Mouse (Mus musculus) heart, embryonic 13.5 days (tissue): ENCODE results near the gene Gm428. TPM values are rescaled to one million over a fixed set of nuclear protein-coding genes. Genes with fewer than 3 reads are reported as not detected.
"Not testable (repeated sequence)": the region's sequence is repeated elsewhere in the genome, so short reads cannot be mapped to it uniquely, and the experiment has no call there.

Experiments used
- ATAC-seq: fragments of 200-750 bp; cut with Nextera tagmentation; 2 replicates; pipeline ENCODE4 v1.8.0; 2017; ENCODE audit warnings: moderate TSS enrichment; ENCODE audit not compliant: insufficient number of reproducible peaks, low FRiP score, low TSS enrichment; ENCODE audit errors: extremely low read depth
- H3K27ac ChIP-seq: fragments of 300-500 bp; sonication (generic); replicated peaks from 2 replicates; pipeline ENCODE4 v1.5.1; 2015; ENCODE audit warnings: moderate library complexity, mild to moderate bottlenecking, inconsistent platforms
- H3K27me3 ChIP-seq: fragments of 300-500 bp; sonication (generic); replicated peaks from 2 replicates; pipeline ENCODE4 v1.6.1; 2015; ENCODE audit warnings: mild to moderate bottlenecking, inconsistent platforms
- H3K36me3 ChIP-seq: fragments of 300-500 bp; sonication (generic); 2 replicates; pipeline ENCODE4 v1.6.1; 2015; ENCODE audit warnings: mild to moderate bottlenecking, inconsistent platforms
- H3K4me1 ChIP-seq: fragments of 300-500 bp; sonication (generic); 2 replicates; pipeline ENCODE4 v1.6.1; 2015; ENCODE audit warnings: inconsistent platforms
- H3K4me2 ChIP-seq: fragments of 300-500 bp; sonication (generic); 2 replicates; pipeline ENCODE4 v1.6.1; 2015; ENCODE audit warnings: inconsistent platforms, mild to moderate bottlenecking, moderate library complexity
- H3K4me3 ChIP-seq: fragments of 300-500 bp; sonication (generic); 2 replicates; pipeline ENCODE4 v1.5.1; 2015; ENCODE audit warnings: moderate library complexity, mild to moderate bottlenecking, inconsistent platforms
- H3K9ac ChIP-seq: fragments of 300-500 bp; sonication (generic); 2 replicates; pipeline ENCODE4 v1.6.1; 2015; ENCODE audit warnings: inconsistent platforms, mild to moderate bottlenecking, moderate library complexity
- H3K9me3 ChIP-seq: fragments of 300-500 bp; sonication (generic); 2 replicates; pipeline ENCODE4 v1.6.1; 2016; ENCODE audit warnings: inconsistent platforms
- WGBS: fragments of 180-500 bp; shearing (Covaris S2); methylation state at CpG from one replicate; pipeline ENCODE4 v1.1.7; 2015; ENCODE audit warnings: mixed read lengths; 5-methylcytosine and 5-hydroxymethylcytosine counted together
- polyA plus RNA-seq: library from polyadenylated mRNA; unstranded; fragments of >200 nt; fragmentation: Nextera tagmentation; extraction: Ambion mirVana; gene quantifications from 2 replicates; pipeline ENCODE4 v1.2.1, GENCODE M21; 2015

Gm428 gene
- not detected in 2 replicates for polyA plus RNA-seq

DNA sequence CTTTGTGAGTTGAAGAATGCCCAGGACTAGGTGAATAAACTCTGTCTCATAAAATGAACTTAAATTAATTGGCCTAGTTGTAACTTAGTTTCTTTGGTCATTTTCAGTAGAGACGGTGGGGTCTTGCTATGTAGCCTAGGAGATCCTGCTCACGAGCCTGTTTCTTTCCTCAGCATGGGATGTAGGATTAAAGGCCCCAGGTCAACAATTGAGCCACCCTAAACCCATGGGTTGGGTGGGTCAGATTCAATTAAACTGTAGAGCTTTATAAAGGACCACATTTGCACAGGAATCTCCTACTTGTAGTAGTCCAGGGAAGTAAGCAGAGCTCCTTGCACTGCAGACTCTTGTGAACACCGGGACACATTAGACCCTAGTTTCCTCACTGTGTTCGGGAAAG lies at the start of gene Gm428:
Gm428 (plus strand) TSS at position 301 of the 400 bp plus-strand sequence.
- 84% methylated on average over 2 of the region's 4 CpGs for WGBS
- H3K36me3 ChIP-seq, H3K27ac ChIP-seq, H3K27me3 ChIP-seq, H3K4me2 ChIP-seq, ATAC-seq, H3K4me3 ChIP-seq, H3K9me3 ChIP-seq, H3K4me1 ChIP-seq, H3K9ac ChIP-seq: not testable (repeated sequence)

GRCm38 (mm10) chr4:73637821-73638220 lies 45.5 kb upstream of the Gm428 start, which contains the start of gene Gm11236:
Gm11236 (plus strand) TSS chr4:73638121.
- H3K4me2 ChIP-seq, H3K4me3 ChIP-seq, H3K9ac ChIP-seq, H3K36me3 ChIP-seq, H3K27ac ChIP-seq, H3K4me1 ChIP-seq, ATAC-seq, H3K27me3 ChIP-seq, H3K9me3 ChIP-seq: not testable (repeated sequence)
- WGBS, result no CpG with 5 or more reads among the region's 4 CpGs

DNA sequence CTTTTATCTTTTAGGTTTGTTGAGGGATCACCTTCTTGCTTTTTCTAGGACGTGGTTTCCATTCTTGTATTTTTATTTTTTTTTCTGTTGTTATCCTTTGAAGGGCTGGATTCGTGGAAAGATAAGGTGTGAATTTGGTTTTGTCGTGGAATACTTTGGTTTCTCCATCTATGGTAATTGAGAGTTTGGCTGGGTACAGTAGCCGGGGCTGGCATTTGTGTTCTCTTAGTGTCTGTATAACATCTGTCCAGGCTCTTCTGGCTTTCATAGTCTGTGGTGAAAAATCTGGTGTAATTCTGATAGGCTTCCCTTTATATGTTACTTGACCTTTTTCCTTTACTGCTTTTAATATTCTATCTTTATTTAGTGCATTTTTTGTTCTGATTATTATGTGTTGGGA lies 21.5 kb upstream of the Gm428 start:
- H3K27me3 ChIP-seq, H3K4me2 ChIP-seq, ATAC-seq, H3K9me3 ChIP-seq, H3K36me3 ChIP-seq, H3K9ac ChIP-seq, H3K4me3 ChIP-seq, H3K27ac ChIP-seq, H3K4me1 ChIP-seq: not testable (repeated sequence)
- WGBS, result 56% methylated on average over 4 of the region's 4 CpGs

DNA sequence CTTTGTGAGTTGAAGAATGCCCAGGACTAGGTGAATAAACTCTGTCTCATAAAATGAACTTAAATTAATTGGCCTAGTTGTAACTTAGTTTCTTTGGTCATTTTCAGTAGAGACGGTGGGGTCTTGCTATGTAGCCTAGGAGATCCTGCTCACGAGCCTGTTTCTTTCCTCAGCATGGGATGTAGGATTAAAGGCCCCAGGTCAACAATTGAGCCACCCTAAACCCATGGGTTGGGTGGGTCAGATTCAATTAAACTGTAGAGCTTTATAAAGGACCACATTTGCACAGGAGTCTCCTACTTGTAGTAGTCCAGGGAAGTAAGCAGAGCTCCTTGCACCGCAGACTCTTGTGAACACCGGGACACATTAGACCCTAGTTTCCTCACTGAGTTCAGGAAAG lies 15.3 kb upstream of the Gm428 start, which contains the start of gene Gm11239:
Gm11239 (plus strand) TSS at position 301 of the 400 bp plus-strand sequence.
- H3K9me3 ChIP-seq, H3K27me3 ChIP-seq, H3K36me3 ChIP-seq, ATAC-seq, H3K9ac ChIP-seq, H3K27ac ChIP-seq, H3K4me1 ChIP-seq, H3K4me3 ChIP-seq, H3K4me2 ChIP-seq: not testable (repeated sequence)
- WGBS, result no CpG with 5 or more reads among the region's 4 CpGs

- H3K27ac ChIP-seq, result no peak overlapping the region
- no peaks in the 10 kb centered on the region for H3K4me1 ChIP-seq
- no peaks in the 10 kb centered on the region for H3K27me3 ChIP-seq
- H3K36me3 ChIP-seq, result no peaks in the 10 kb centered on the region
- no peak overlapping the region for H3K4me3 ChIP-seq
- 70% methylated on average over 1 of the region's 1 CpGs for WGBS
- no peak for ATAC-seq
- H3K9me3 ChIP-seq, result peaks cover 5% of the 10 kb centered on the region; the same call in 1 of the 2 replicates
- H3K9ac ChIP-seq, result no peak overlapping the region
- H3K4me2 ChIP-seq, result no peak overlapping the region
Observed at GRCm38 (mm10) chr4:73718761-73719160, 35.4 kb downstream of the Gm428 start.

DNA sequence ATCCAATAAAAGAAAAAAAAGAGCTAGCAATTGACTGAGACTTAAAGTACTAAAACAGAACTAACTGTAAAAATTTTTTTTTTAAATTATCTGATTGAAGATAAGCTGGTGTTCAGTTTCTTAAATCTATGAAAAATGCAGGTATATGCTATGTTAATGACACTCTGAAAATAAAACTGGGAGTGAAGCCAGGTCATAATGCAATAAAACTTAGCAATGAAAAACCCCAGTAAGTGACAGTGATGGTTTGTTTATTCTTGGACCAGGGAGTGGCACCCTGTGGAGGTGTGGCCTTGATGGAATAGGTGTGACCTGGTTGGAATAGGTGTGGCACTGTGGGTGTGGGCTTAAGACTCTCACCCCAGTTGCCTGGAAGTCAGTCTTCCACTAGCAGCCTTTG lies 36.5 kb downstream of the Gm428 start:
- H3K36me3 ChIP-seq, result no peaks in the 10 kb centered on the region

More for the DNA sequence above, 36.5 kb downstream of the Gm428 start:
- Histone ChIP-seq H3K4me1 (no peaks in the 10 kb centered on the region), H3K27me3 (no peaks in the 10 kb centered on the region), H3K9ac (no peak overlapping the region), H3K9me3 (peaks cover 5% of the 10 kb centered on the region; the same call in 1 of the 2 replicates), H3K4me2 (no peak overlapping the region), H3K27ac (no peak overlapping the region), H3K4me3 (no peak overlapping the region)
- ATAC-seq, result no peak

Other genes with a start within 250 kb of the Gm428 start
- not detected in 2 replicates for gene Gm11238, start 75.6 kb upstream of the Gm428 start, polyA plus RNA-seq
- gene Gm11237, start 60.5 kb upstream of the Gm428 start, polyA plus RNA-seq, result not detected in 2 replicates
- gene Gm11236, start 45.4 kb upstream of the Gm428 start, polyA plus RNA-seq, result not detected in 2 replicates
- gene Gm11239, start 15.2 kb upstream of the Gm428 start, polyA plus RNA-seq, result not detected in 2 replicates
- 0.48 and 0.50 TPM in 2 replicates for gene Rasef, start 107.5 kb downstream of the Gm428 start, polyA plus RNA-seq
- not detected in 2 replicates for gene Gm11758, start 192.8 kb downstream of the Gm428 start, polyA plus RNA-seq
- not detected in 2 replicates for gene Gm11757, start 207.6 kb downstream of the Gm428 start, polyA plus RNA-seq
- gene Gm13871, start 222.4 kb downstream of the Gm428 start, polyA plus RNA-seq, result not detected in 2 replicates
- gene Gm11756, start 237.2 kb downstream of the Gm428 start, polyA plus RNA-seq, result not detected in 2 replicates